Mouse (Mus musculus) effector memory CD4-positive, alpha-beta T cell, adult 5 months (primary cell): ENCODE measurements around the gene Bysl. TPM values are rescaled to one million over a fixed set of nuclear protein-coding genes. Genes with fewer than 3 reads are reported as not detected.

Experiments used
- polyA plus RNA-seq: library from polyadenylated mRNA; unstranded; fragments of 100-300 nt; shearing (Covaris generic); gene quantifications from one replicate; pipeline ENCODE4 v1.2.1, GENCODE M21; 2017

The Bysl gene
- polyA plus RNA-seq = 30.8 TPM

GRCm38 (mm10) chr17:47610849-47611660 is at the start of gene Bysl, which contains the start of the genes Med20 and Gm20517:
Gene Bysl, minus strand, starts transcription at chr17:47611492.
Gene Med20, plus strand, starts transcription at chr17:47611582.
Gene Gm20517, plus strand, starts transcription at chr17:47611589.

DNA sequence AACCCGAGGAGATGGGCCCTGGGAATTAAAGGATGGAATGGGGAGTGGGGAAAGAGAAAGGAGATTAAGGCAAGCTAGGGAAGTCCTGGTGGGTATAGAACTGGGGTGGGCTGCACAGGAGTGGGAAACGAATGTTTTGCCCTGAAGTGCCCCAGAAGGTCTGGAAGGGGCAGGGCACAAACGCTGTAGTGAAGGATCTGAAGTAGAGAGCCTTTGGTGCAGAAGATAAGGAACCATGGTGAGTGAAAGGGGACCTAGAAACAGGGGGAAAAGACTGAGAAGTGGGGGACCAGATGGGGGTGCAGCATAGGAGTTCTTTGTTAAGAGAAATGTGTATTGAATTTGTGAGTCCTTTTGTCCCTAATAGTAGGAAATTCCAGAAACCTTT is 19.4 kb upstream of the Bysl start, which contains the start of gene Usp49:
Gene Usp49 (plus strand): TSS at position 13 of the 388 bp plus-strand sequence.

Other genes with a start within 250 kb of the Bysl start
- 24.6 TPM for gene Mrps10, start 242.6 kb downstream of the Bysl start, polyA plus RNA-seq
- gene Guca1b, start 226.1 kb downstream of the Bysl start, polyA plus RNA-seq = 1.0 TPM
- gene Guca1a, start 210.9 kb downstream of the Bysl start, polyA plus RNA-seq = not detected
- gene AI661453, start 174.9 kb downstream of the Bysl start, polyA plus RNA-seq = not detected
- not detected for gene 1700001C19Rik, start 174.1 kb downstream of the Bysl start, polyA plus RNA-seq
- gene Taf8, start 109.2 kb downstream of the Bysl start, polyA plus RNA-seq = 52.6 TPM
- 245 TPM for gene Ccnd3, start 106.4 kb downstream of the Bysl start, polyA plus RNA-seq
- gene Med20, start 90 bp upstream of the Bysl start, polyA plus RNA-seq = 53.4 TPM
- 1.6 TPM for gene Gm20517, start 97 bp upstream of the Bysl start, polyA plus RNA-seq
- gene Usp49, start 19.2 kb upstream of the Bysl start, polyA plus RNA-seq = 3.2 TPM
- gene Tomm6, start 76.9 kb upstream of the Bysl start, polyA plus RNA-seq = 201 TPM
- 0.46 TPM for gene Frs3, start 77.5 kb upstream of the Bysl start, polyA plus RNA-seq
- gene Gm21981, start 83.0 kb upstream of the Bysl start, polyA plus RNA-seq = not detected
- gene Prickle4, start 83.2 kb upstream of the Bysl start, polyA plus RNA-seq = not detected
- not detected for gene Pgc, start 115.3 kb upstream of the Bysl start, polyA plus RNA-seq
- gene Tfeb, start 125.5 kb upstream of the Bysl start, polyA plus RNA-seq = 23.5 TPM
- not detected for gene Mdfi, start 223.2 kb upstream of the Bysl start, polyA plus RNA-seq